Mouse (Mus musculus) ES-E14 (cell line): ENCODE measurements around the gene Sult4a1. TPM values are rescaled to one million over a fixed set of nuclear protein-coding genes. Genes with fewer than 3 reads are reported as not detected.

Experiments used
- DNase-seq: peaks from one replicate; pipeline ENCODE4 v3.0.0-alpha.2; 2013; ENCODE audit warnings: low read depth, low spot score
- H3K27ac ChIP-seq: 2 replicates; pipeline ENCODE4 v1.5.1; 2012; ENCODE audit warnings: low read depth, mild to moderate bottlenecking, low read length, moderate library complexity, mixed read lengths; ENCODE audit not compliant: poor library complexity, insufficient read depth, severe bottlenecking
- H3K36me3 ChIP-seq: 2 replicates; pipeline ENCODE4 v1.6.1; 2012; ENCODE audit warnings: mild to moderate bottlenecking, low read length, moderate library complexity, mixed read lengths; ENCODE audit not compliant: control insufficient read depth, poor library complexity, insufficient read depth, severe bottlenecking
- H3K4me1 ChIP-seq, 2 experiments: fragments of 150-350 bp in 1 of 2; sonication (generic) in 1 of 2; 2 replicates each; pipeline ENCODE4 v1.6.1; 2012; ENCODE audit warnings: low read length in 2 of 2, mild to moderate bottlenecking in 1 of 2, mixed read lengths in 1 of 2; ENCODE audit not compliant: control insufficient read depth in 2 of 2, insufficient read depth in 2 of 2, poor library complexity in 1 of 2
- H3K4me3 ChIP-seq, 2 experiments: fragments of 150-350 bp in 1 of 2; sonication (generic) in 1 of 2; 2 replicates each; pipeline ENCODE4 v1.5.1; 2012; ENCODE audit warnings: low read length in 2 of 2, low read depth in 1 of 2, mild to moderate bottlenecking in 1 of 2, mixed read lengths in 1 of 2; ENCODE audit not compliant: insufficient read depth in 1 of 2, poor library complexity in 1 of 2, severe bottlenecking in 1 of 2
- H3K9ac ChIP-seq: 2 replicates; pipeline ENCODE4 v1.6.1; 2012; ENCODE audit warnings: low read depth, mild to moderate bottlenecking, low read length, mixed read lengths; ENCODE audit not compliant: poor library complexity, insufficient read depth, severe bottlenecking
- H3K9me3 ChIP-seq: fragments of 150-350 bp; sonication (generic); 2 replicates; pipeline ENCODE4 v1.6.1; 2012; ENCODE audit warnings: low read depth, mild to moderate bottlenecking, low read length; ENCODE audit not compliant: control insufficient read depth, insufficient read depth
- CHD2 ChIP-seq: IDR thresholded peaks from 2 replicates; pipeline ENCODE4 v1.6.1; 2014; ENCODE audit warnings: mild to moderate bottlenecking, low read depth, low read length, inconsistent platforms
- HCFC1 ChIP-seq: IDR thresholded peaks from 2 replicates; pipeline ENCODE4 v1.6.1; 2012; ENCODE audit warnings: low read length, inconsistent platforms, borderline replicate concordance; ENCODE audit not compliant: insufficient read depth
- MAFK ChIP-seq: IDR thresholded peaks from 2 replicates; pipeline ENCODE4 v1.6.1; 2014; ENCODE audit warnings: mild to moderate bottlenecking, low read depth, low read length, inconsistent platforms; ENCODE audit not compliant: insufficient read depth
- ZC3H11A ChIP-seq: IDR thresholded peaks from 2 replicates; pipeline ENCODE4 v1.6.1; 2012; ENCODE audit warnings: low read depth, mild to moderate bottlenecking, inconsistent platforms, low read length, borderline replicate concordance
- ZNF384 ChIP-seq: IDR thresholded peaks from 2 replicates; pipeline ENCODE4 v1.6.1; 2012; ENCODE audit warnings: low read depth, low read length, inconsistent platforms
- in situ Hi-C, 2 experiments: fragments of 600-800 bp; cut with MboI; formaldehyde crosslinking; loops; one replicate each; pipeline ENCODE4 v1.15.1; 2025; ENCODE audit warnings: low sequenced_read_pairs in 2 of 2, inconsistent platforms in 1 of 2; ENCODE audit not compliant: unreplicated experiment in 2 of 2
- total RNA-seq: library from RNA; depleted of rRNA; stranded (reverse); fragments of 300-350 nt; gene quantifications from 2 replicates; pipeline ENCODE4 v1.2.3, GENCODE M21; 2012

Sult4a1 gene
- total RNA-seq, 1 experiment = 40.5 TPM

DNA sequence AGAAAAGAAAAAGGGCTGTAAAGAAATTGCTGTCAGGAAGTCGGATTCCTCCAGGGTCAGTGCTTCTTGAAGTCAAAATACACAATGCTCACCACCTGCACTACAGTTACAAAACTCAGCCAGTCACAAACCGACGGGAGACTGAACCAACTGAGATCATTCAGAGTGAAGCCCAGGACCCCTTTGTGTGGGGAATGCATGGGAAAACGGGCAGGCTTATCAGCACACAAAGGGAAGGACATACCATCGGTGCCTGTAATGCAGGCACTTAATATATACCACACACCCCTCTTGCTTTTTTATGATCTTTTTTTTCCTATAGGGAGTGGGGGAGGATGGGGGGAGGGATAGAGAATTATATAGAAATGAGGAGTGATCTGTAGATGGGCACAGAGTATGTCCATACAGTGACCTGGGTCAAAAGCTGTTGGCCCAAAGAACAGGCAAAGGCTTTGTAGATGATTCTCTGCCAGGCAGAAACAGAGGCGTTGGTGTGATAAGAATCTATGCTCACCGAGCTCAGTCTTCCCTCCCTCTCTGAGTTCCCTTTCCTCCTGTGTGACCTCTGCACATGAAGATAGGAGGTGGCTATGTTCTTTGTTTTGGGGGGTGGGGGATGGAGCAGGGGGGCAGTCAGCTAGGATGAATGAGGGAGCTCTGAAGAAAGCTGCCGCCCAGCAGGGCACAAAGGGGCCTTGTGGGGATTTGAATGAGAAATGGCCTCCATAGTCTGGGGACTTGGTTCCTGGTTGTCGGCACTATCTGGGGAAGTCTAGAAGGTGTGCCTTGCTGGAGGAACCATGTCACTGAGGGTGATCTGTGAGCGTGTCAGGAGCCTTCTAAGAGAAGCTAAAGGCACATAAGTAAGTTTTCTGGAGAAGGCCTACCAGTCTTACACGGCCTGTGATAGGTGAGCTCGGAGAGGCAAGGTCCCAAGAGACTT lies 31.2 kb upstream of the Sult4a1 start:
- no peak overlapping the region; the same call in 1 of the 2 replicates for H3K9ac ChIP-seq
- DNase-seq = no peak
- no peaks in the 10 kb centered on the region for H3K9me3 ChIP-seq
- no peak overlapping the region for H3K4me3 ChIP-seq
- H3K27ac ChIP-seq = no peak overlapping the region
- in situ Hi-C loops = no loop called here
- TF ChIP-seq CHD2 = no peak
- TF ChIP-seq MAFK = no peak
- peaks cover 0 to 7% of the 10 kb centered on the region in 2 experiments; a peak in 1 of 4 replicates for H3K4me1 ChIP-seq
- H3K36me3 ChIP-seq = no peaks in the 10 kb centered on the region

DNA sequence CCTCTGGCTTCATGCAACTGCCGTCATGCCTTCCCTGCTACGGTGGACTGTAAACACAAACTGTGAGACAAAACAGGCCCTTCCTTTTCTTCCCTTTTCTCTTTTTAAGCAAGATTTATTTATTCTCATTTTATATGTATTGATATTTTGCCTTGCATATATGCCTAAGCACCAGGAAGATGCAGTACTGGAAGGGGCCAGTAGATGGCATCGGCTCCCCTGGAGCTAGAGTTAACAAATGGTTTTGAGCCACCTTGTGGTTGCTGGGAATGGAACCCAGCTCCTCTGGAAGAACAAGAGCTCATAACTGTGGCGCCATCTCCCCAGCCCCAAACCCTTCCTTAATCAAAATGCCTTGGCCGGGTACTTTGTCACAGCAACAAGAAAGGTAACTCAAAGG lies 29.9 kb upstream of the Sult4a1 start:
- no peaks in the 10 kb centered on the region for H3K9me3 ChIP-seq
- H3K36me3 ChIP-seq = no peaks in the 10 kb centered on the region
- in situ Hi-C loops = no loop called here
- H3K27ac ChIP-seq = no peak overlapping the region
- H3K4me3 ChIP-seq = no peak overlapping the region
- peak; percentile 76 for DNase-seq
- peak; percentile 72; the same call in 1 of the 2 replicates for TF ChIP-seq ZC3H11A
- TF ChIP-seq CHD2 = no peak
- no peak for TF ChIP-seq MAFK
- no peak for TF ChIP-seq ZNF384
- TF ChIP-seq HCFC1 = no peak
- no peak overlapping the region for H3K9ac ChIP-seq
- peaks cover 2 to 15% of the 10 kb centered on the region in 2 experiments; a peak in 1 of 4 replicates for H3K4me1 ChIP-seq

DNA sequence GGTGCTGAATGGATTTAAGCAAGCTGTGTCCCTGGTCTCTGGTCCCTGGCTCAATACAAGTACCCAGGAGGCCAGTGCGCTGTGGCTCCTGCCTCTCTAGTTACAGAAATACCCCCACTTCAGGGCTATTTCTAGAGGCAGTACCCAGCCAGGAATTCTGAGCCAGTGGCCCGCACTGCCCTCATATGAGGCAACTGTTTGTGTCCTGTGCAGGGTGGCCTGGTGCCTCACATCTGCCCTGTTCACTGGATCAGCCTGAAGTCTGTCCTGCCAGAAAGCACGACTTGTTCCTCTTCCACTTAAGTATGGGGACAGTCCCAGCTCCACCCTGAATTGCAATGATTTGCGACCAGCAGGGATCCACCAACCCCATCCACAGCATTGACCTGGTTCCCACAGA lies 27.9 kb upstream of the Sult4a1 start:
- H3K9me3 ChIP-seq = no peaks in the 10 kb centered on the region
- no peak overlapping the region for H3K4me3 ChIP-seq
- peaks cover 2 to 15% of the 10 kb centered on the region in 2 experiments; a peak in 1 of 4 replicates for H3K4me1 ChIP-seq
- H3K9ac ChIP-seq = no peak overlapping the region
- H3K36me3 ChIP-seq = no peaks in the 10 kb centered on the region
- TF ChIP-seq MAFK (no peak), CHD2 (no peak), HCFC1 (no peak), ZNF384 (no peak), ZC3H11A (no peak)
- in situ Hi-C loops = no loop called here
- H3K27ac ChIP-seq = no peak overlapping the region
- no peak for DNase-seq

DNA sequence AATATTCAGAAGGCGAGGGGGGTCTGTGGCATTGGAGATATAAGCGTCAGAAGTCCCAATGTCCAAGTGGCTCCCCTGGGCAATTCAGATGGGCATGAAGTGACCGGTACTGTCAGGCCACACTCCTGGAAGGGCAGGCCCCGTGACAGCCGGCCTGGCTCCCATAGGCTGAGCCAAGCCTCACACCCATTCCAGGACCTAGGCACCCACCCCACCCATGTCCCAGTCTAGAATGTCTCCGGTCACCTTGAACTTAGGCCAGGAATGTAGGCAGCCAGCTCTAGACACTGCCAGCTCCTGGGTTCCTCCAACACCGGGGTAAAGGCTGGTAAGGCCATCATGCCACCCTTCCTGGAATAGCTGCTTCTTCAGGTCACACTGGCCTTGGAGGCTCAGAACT lies 26.4 kb upstream of the Sult4a1 start:
- no peak for TF ChIP-seq CHD2
- TF ChIP-seq ZC3H11A = no peak
- no peak for TF ChIP-seq HCFC1
- TF ChIP-seq MAFK = no peak
- H3K9ac ChIP-seq = no peak overlapping the region
- no peaks in the 10 kb centered on the region for H3K9me3 ChIP-seq
- H3K4me3 ChIP-seq = no peak overlapping the region
- H3K27ac ChIP-seq = no peak overlapping the region
- no peaks in the 10 kb centered on the region for H3K36me3 ChIP-seq
- in situ Hi-C loops = no loop called here
- no peak for DNase-seq
- H3K4me1 ChIP-seq = peaks cover 2 to 13% of the 10 kb centered on the region in 2 experiments; a peak in 1 of 4 replicates
